Mouse (Mus musculus): ENCODE results near the gene Slc25a13. TPM values are rescaled to one million over a fixed set of nuclear protein-coding genes. Genes with fewer than 3 reads are reported as not detected.

Slc25a13 gene
- polyA plus RNA-seq (2017; shearing (Covaris generic)), result 10 to 100 TPM in 1 of 2 experiments, 1 to 10 TPM in 1; 4.5 to 10.8 TPM

- peak; percentile 79 for ATAC-seq
Measured at GRCm38 (mm10) chr6:6216507-6217285, at the start of gene Slc25a13. Gene Slc25a13 (minus strand): TSS chr6:6217173.

GRCm38 (mm10) chr6:6265761-6266160, 48.8 kb upstream of the Slc25a13 start:
- ATAC-seq, result no peak

GRCm38 (mm10) chr6:6263293-6263911, 46.4 kb upstream of the Slc25a13 start:
- no peak for ATAC-seq

GRCm38 (mm10) chr6:6260917-6261316, 43.9 kb upstream of the Slc25a13 start:
- ATAC-seq, result no peak

GRCm38 (mm10) chr6:6248500-6248899, 31.5 kb upstream of the Slc25a13 start:
- ATAC-seq, result no peak

GRCm38 (mm10) chr6:6243828-6244227, 26.9 kb upstream of the Slc25a13 start:
- ATAC-seq, result no peak

GRCm38 (mm10) chr6:6242114-6242513, 25.1 kb upstream of the Slc25a13 start:
- ATAC-seq, result no peak

GRCm38 (mm10) chr6:6236788-6237298, 19.9 kb upstream of the Slc25a13 start:
- ATAC-seq, result no peak

GRCm38 (mm10) chr6:6230262-6230661, 13.3 kb upstream of the Slc25a13 start:
- no peak for ATAC-seq

- no peak for ATAC-seq
Measured at GRCm38 (mm10) chr6:6222721-6223120, 5.7 kb upstream of the Slc25a13 start.

- no peak for ATAC-seq
Measured at GRCm38 (mm10) chr6:6220574-6220973, 3.6 kb upstream of the Slc25a13 start.

- no peak for ATAC-seq
Measured at GRCm38 (mm10) chr6:6219661-6220370, 2.8 kb upstream of the Slc25a13 start.

- ATAC-seq, result no peak
Measured at GRCm38 (mm10) chr6:6217286-6217625, 283 bp upstream of the Slc25a13 start.

- no peak for ATAC-seq
Measured at GRCm38 (mm10) chr6:6216120-6216506, 860 bp downstream of the Slc25a13 start.

GRCm38 (mm10) chr6:6212360-6213310, 4.3 kb downstream of the Slc25a13 start:
- ATAC-seq, result no peak

GRCm38 (mm10) chr6:6211958-6212357, 5.0 kb downstream of the Slc25a13 start:
- no peak for ATAC-seq

GRCm38 (mm10) chr6:6210637-6211036, 6.3 kb downstream of the Slc25a13 start:
- ATAC-seq, result no peak

GRCm38 (mm10) chr6:6208351-6209059, 8.5 kb downstream of the Slc25a13 start:
- ATAC-seq, result no peak

GRCm38 (mm10) chr6:6207836-6208235, 9.1 kb downstream of the Slc25a13 start:
- ATAC-seq, result no peak

GRCm38 (mm10) chr6:6207395-6207794, 9.6 kb downstream of the Slc25a13 start:
- ATAC-seq, result no peak

GRCm38 (mm10) chr6:6205599-6206165, 11.3 kb downstream of the Slc25a13 start:
- ATAC-seq, result no peak

Data from CD4-positive, CD25-positive, alpha-beta regulatory T cell, adult 4 months (primary cell).